Mouse (Mus musculus): Measurements from ENCODE around the gene Ppp1r37. TPM values are rescaled to one million over a fixed set of nuclear protein-coding genes. Genes with fewer than 3 reads are reported as not detected.
A peak's percentile ranks its signal among the peaks of the same experiment; 100 is the strongest.

The Ppp1r37 gene
- polyA plus RNA-seq, 1 experiment, result 113 TPM

DNA sequence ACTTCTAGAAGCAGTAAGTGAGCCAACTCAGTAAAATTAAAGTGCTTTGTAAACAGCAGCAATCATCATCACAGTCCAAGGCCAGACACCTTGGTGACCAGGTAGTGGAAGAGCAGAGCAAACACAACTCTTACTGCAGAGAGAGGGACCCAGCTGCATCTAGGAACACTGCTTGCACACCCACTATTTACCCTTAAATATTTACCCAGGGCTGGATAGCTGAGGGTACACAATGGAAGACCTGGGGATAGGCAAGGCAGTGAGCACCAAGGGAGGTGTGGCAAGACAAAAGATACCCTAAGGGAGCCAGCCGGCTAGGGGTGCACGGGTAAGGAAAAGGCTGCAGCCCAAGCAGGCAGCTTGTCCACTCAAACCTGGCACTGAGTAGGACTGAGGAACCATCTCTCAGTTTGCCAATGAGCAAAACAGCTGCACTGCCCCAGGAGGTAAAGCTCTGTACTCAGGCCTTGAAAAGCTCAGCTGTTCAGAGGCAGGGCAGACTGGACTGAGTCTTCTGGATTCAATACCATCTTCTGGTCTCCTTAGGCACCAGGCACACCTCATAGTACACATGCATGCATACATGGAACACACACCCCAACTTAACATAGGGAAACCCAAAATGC is 15.4 kb downstream of the Ppp1r37 start:
- Histone ChIP-seq H3K4me3 (replicated peaks; ENCODE audit: extremely low read depth, low read depth, low read length) (no peak overlapping the region), H3K4me1 (ENCODE audit: control insufficient read depth, insufficient read depth, low read length) (peaks cover 18% of the 10 kb centered on the region)
- DNase-seq, result no peak
- 58% methylated on average over 2 of the region's 2 CpGs for WGBS
- TF ChIP-seq POLR2A (IDR thresholded peaks at IDR 0.05; ENCODE audit: borderline replicate concordance, extremely low read depth, low read depth, low read length) (no peak), CTCF (IDR thresholded peaks at IDR 0.05; ENCODE audit: insufficient read depth, low read length) (no peak)

- 6% methylated on average over 3 of the region's 3 CpGs for WGBS
- TF ChIP-seq CTCF (IDR thresholded peaks at IDR 0.05; ENCODE audit: insufficient read depth, low read length) (no peak), POLR2A (IDR thresholded peaks at IDR 0.05; ENCODE audit: borderline replicate concordance, extremely low read depth, low read depth, low read length) (no peak)
- H3K4me1 ChIP-seq (ENCODE audit: control insufficient read depth, insufficient read depth, low read length), result peaks cover 27% of the 10 kb centered on the region
- no peak for DNase-seq
- H3K4me3 ChIP-seq (replicated peaks; ENCODE audit: extremely low read depth, low read depth, low read length), result no peak overlapping the region
Observed at GRCm38 (mm10) chr7:19546007-19546406, 16.9 kb downstream of the Ppp1r37 start.

GRCm38 (mm10) chr7:19543584-19543983 is 19.3 kb downstream of the Ppp1r37 start:
- no peak for TF ChIP-seq POLR2A (IDR thresholded peaks at IDR 0.05; ENCODE audit: borderline replicate concordance, extremely low read depth, low read depth, low read length)
- TF ChIP-seq CTCF (IDR thresholded peaks at IDR 0.05; ENCODE audit: insufficient read depth, low read length), result peak; percentile 49
- Histone ChIP-seq H3K4me1 (ENCODE audit: control insufficient read depth, insufficient read depth, low read length) (peaks cover 32% of the 10 kb centered on the region), H3K4me3 (replicated peaks; ENCODE audit: extremely low read depth, low read depth, low read length) (no peak overlapping the region)
- no peak for DNase-seq
- WGBS, result 31% methylated on average over 6 of the region's 6 CpGs

DNA sequence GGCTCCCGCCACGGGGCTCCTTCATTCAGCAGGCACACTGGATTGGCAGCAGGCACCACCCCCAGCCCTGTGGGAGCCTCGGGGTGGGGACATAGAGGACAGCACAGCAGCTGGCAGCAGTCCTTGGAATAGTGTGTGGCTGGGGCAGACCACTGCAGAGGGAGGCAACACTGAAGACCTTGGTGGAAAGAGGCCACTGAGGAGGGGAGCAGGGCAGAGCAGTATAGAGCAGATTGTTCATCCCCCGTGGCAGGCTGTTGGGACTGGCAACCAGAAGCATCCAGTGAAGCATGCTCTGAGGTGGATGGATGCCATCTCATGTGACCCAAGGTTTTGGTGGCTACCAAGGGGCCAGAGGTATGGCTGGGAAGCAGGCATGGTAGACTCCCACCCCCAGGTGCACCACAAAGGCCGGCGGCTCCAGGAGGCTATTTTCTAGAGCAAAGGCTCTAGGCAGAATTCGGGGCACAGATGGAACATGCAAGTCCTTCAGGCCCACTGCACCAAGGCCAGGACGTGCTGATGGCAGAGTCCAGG is 20.7 kb downstream of the Ppp1r37 start:
- WGBS, result 55% methylated on average over 8 of the region's 8 CpGs
- Histone ChIP-seq H3K4me3 (replicated peaks; ENCODE audit: extremely low read depth, low read depth, low read length) (no peak overlapping the region), H3K4me1 (ENCODE audit: control insufficient read depth, insufficient read depth, low read length) (peaks cover 32% of the 10 kb centered on the region)
- TF ChIP-seq CTCF (IDR thresholded peaks at IDR 0.05; ENCODE audit: insufficient read depth, low read length) (no peak), POLR2A (IDR thresholded peaks at IDR 0.05; ENCODE audit: borderline replicate concordance, extremely low read depth, low read depth, low read length) (no peak)
- DNase-seq, result no peak

DNA sequence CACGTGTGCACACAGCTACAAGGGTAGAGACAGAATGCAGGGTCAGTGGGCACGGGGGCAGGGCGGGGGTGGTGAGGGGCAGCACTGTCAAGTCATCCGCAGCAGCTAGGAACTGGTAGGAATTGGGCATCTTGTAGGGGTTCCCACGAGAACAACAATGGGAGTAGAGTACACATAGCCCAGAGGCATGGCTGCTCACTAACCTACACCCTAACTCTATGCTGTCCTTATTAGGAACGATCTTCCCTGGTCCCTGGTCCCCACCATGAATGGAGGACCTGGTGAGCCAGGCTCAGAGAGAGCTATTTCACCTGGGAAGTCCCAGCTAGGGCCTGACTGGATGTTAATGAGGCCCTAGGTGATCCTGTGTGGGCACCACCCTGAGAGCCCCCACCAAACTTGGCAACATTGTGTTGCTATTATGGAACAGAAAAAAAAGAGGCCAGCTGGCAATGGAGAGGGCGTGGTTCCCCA is 21.2 kb downstream of the Ppp1r37 start:
- 64% methylated on average over 7 of the region's 7 CpGs for WGBS
- peaks cover 31% of the 10 kb centered on the region for H3K4me1 ChIP-seq (ENCODE audit: control insufficient read depth, insufficient read depth, low read length)
- TF ChIP-seq POLR2A (IDR thresholded peaks at IDR 0.05; ENCODE audit: borderline replicate concordance, extremely low read depth, low read depth, low read length), result no peak
- no peak for TF ChIP-seq CTCF (IDR thresholded peaks at IDR 0.05; ENCODE audit: insufficient read depth, low read length)
- no peak overlapping the region for H3K4me3 ChIP-seq (replicated peaks; ENCODE audit: extremely low read depth, low read depth, low read length)
- no peak for DNase-seq

DNA sequence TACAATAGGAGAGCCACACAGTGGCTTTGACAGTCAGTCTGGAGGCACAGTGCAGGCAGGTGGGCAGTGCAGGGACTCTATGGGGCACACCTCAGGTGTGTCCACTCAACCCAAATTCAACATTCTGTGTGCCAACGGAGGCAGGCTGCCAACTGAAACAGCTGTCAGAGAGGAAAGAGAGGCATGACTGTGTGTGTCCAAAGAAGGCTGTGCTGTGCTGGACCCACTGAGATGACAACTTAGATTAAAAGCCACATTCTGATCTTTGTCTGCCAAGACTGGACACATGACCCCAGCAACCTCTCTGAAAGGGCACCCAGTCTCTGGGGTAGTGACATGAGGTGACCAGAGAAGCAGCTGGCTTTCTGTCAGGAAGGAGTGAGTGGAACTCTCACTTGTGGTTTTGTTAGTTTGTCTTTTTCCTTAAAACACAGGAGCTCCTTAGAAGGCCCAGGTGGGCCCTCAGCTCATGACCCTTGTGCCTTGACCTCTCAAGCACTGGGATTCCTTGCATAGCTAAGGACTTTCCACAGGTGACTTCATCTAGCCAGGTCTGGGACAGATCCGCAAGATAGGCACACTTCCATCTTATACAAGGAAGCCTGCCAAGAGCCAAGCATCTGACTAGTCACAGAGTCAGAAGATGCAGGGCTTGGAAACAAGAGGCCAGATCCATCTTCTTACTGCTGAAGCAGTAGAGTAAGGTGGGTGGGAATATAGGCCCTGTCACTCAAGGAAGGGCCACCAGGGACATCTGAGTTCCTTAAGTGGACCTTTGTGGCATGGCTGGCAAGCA is 21.9 kb downstream of the Ppp1r37 start:
- Histone ChIP-seq H3K4me3 (replicated peaks; ENCODE audit: extremely low read depth, low read depth, low read length) (no peak overlapping the region), H3K4me1 (ENCODE audit: control insufficient read depth, insufficient read depth, low read length) (peaks cover 23% of the 10 kb centered on the region)
- WGBS, result 46% methylated on average over 2 of the region's 2 CpGs
- no peak for TF ChIP-seq CTCF (IDR thresholded peaks at IDR 0.05; ENCODE audit: insufficient read depth, low read length)
- TF ChIP-seq POLR2A (IDR thresholded peaks at IDR 0.05; ENCODE audit: borderline replicate concordance, extremely low read depth, low read depth, low read length), result no peak
- DNase-seq, result peak; percentile 59

DNA sequence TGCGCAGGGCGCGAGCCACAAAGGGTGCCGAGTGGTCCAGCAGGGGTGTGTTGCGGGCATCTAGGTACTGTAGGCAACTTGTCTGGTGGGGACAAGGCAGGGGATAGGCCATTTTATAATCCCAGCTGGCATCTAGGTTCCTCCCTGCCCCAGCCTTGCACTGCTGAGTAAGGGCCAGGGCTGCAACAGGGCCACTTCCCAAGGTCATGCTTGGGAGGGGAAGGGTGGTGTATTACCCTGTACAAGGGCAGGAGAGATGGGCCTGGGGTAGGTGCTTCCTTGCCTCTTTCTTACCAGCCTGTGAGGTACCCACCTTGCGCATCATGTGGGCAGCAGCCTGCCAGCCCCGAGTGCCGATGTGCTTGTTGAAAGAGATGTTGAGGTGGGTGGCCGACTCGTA is 28.2 kb downstream of the Ppp1r37 start:
- TF ChIP-seq CTCF (IDR thresholded peaks at IDR 0.05; ENCODE audit: insufficient read depth, low read length) (no peak), POLR2A (IDR thresholded peaks at IDR 0.05; ENCODE audit: borderline replicate concordance, extremely low read depth, low read depth, low read length) (no peak)
- no peak overlapping the region for H3K4me3 ChIP-seq (replicated peaks; ENCODE audit: extremely low read depth, low read depth, low read length)
- no peak for DNase-seq
- WGBS, result 89% methylated on average over 10 of the region's 10 CpGs
- no peaks in the 10 kb centered on the region for H3K4me1 ChIP-seq (ENCODE audit: control insufficient read depth, insufficient read depth, low read length)

GRCm38 (mm10) chr7:19532240-19532639 is 30.6 kb downstream of the Ppp1r37 start:
- DNase-seq, result no peak
- WGBS, result 76% methylated on average over 14 of the region's 14 CpGs
- TF ChIP-seq CTCF (IDR thresholded peaks at IDR 0.05; ENCODE audit: insufficient read depth, low read length), result no peak
- TF ChIP-seq POLR2A (IDR thresholded peaks at IDR 0.05; ENCODE audit: borderline replicate concordance, extremely low read depth, low read depth, low read length), result no peak

DNA sequence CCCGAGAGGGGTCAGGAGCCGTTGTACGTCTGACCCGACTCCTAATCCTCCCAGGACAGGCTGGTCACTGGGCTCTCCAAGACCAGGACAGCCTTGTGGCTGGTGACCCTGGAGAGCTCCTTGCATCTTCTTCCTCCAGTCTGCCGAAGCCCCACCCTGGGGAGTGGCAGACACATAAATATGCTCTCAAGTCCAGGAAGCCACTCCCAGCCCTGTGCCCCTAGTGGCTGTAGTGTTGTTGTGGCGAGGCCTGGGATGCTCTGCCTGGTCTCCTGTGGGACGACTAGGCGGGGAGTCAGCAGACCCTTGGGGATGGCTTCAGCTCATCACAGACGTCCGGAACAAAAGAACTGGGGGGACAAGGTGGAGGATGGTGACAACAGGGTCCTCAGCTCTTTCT is 31.8 kb downstream of the Ppp1r37 start:
- TF ChIP-seq POLR2A (IDR thresholded peaks at IDR 0.05; ENCODE audit: borderline replicate concordance, extremely low read depth, low read depth, low read length), result no peak
- TF ChIP-seq CTCF (IDR thresholded peaks at IDR 0.05; ENCODE audit: insufficient read depth, low read length), result no peak
- 68% methylated on average over 10 of the region's 10 CpGs for WGBS

More at GRCm38 (mm10) chr7:19532240-19532639, 30.6 kb downstream of the Ppp1r37 start:
- no peaks in the 10 kb centered on the region for H3K4me1 ChIP-seq (ENCODE audit: control insufficient read depth, insufficient read depth, low read length)
- H3K4me3 ChIP-seq (replicated peaks; ENCODE audit: extremely low read depth, low read depth, low read length), result no peak overlapping the region

More for the DNA sequence above, 31.8 kb downstream of the Ppp1r37 start:
- no peaks in the 10 kb centered on the region for H3K4me1 ChIP-seq (ENCODE audit: control insufficient read depth, insufficient read depth, low read length)
- DNase-seq, result no peak
- H3K4me3 ChIP-seq (replicated peaks; ENCODE audit: extremely low read depth, low read depth, low read length), result no peak overlapping the region

Data from lung, adult 2 months (tissue).